8 mouse cellular contexts compared by ENCODE assay signal in the genomic region with DNA sequence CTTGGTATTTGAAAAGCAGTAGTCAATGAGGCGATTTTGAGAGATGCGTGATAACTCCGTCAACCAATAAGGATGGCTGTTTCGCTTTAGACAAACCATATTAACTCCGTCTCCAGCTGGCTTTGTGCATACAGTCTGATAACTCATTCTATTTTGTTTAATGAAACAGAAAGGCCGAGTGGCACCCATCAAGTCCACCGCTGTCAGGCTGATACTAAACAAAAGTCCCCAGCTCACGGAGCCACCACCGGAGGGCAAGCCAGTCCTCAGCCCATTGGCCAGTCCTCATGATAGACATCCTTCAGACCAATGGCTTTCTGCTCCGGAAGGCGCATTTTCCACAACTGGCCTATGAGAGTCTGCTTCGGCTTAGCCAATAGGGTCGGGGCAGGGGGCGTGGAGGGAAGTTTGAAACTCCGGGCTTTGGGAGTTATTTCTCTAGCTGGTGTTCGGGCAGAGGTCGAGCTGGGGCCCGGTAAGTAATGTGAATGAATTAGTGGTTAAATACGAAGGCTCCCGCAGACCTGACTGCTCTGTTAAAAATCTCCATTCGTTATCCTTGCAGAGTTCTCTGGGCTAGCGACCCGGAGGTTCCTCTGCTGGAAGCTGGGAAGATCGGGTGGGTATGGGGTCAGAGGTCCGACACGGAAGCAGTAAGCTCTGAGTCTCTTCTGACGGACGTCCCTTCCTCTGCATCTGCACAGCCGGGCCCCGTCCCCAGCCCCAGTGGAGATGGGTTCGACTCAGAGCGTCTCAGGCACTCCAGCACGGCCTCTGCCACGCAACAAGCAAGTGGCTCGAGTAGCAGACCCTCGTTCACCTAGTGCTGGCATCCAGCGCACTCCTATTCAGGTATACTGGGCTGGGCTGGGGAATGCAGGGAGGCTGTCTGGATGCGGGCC. TPM values are rescaled to one million over a fixed set of nuclear protein-coding genes. Genes with fewer than 3 reads are reported as not detected.
DNase-seq lines count a peak whose midpoint lies in the region; ATAC-seq and TF ChIP-seq lines count a peak whose summit lies in the region.

No protein-coding gene starts in this region.

- peaks cover 9% of the 10 kb centered on the region; the same call in 1 of the 2 replicates for H3K4me1 ChIP-seq in embryonic facial prominence, embryonic 14.5 days (ENCODE audit: control insufficient read depth, insufficient read depth, low read length)
- peaks cover 9% of the 10 kb centered on the region; the same call in 1 of the 2 replicates for H3K4me1 ChIP-seq in limb, embryonic 14.5 days (ENCODE audit: control insufficient read depth, insufficient read depth, low read length)
- H3K4me1 ChIP-seq in midbrain, postnatal 0 days (ENCODE audit: insufficient read depth, low read length), result peaks cover 4% of the 10 kb centered on the region

- peak; percentile 51 for TF ChIP-seq CTCF in midbrain, postnatal 0 days (IDR thresholded peaks at IDR 0.05)

- no peaks in the 10 kb centered on the region for H3K9me3 ChIP-seq in embryonic facial prominence, embryonic 14.5 days (ENCODE audit: control insufficient read depth, low read length)
- no peaks in the 10 kb centered on the region for H3K9me3 ChIP-seq in limb, embryonic 14.5 days (ENCODE audit: control insufficient read depth, low read length)
- no peaks in the 10 kb centered on the region for H3K9me3 ChIP-seq in midbrain, postnatal 0 days (ENCODE audit: low read length)

- H3K27me3 ChIP-seq in embryonic facial prominence, embryonic 14.5 days (replicated peaks; ENCODE audit: control insufficient read depth, insufficient read depth, low read length), result no peaks in the 10 kb centered on the region
- no peaks in the 10 kb centered on the region for H3K27me3 ChIP-seq in limb, embryonic 14.5 days (ENCODE audit: control insufficient read depth, insufficient read depth, low read length)
- H3K27me3 ChIP-seq in midbrain, postnatal 0 days (ENCODE audit: insufficient read depth, low read length), result no peaks in the 10 kb centered on the region

- no peak for TF ChIP-seq POLR2A in limb, embryonic 14.5 days (IDR thresholded peaks at IDR 0.05; ENCODE audit: borderline replicate concordance, extremely low read depth, insufficient read depth, insufficient read length)

- peak overlapping the region; percentile 95 for H3K27ac ChIP-seq in embryonic facial prominence, embryonic 14.5 days (replicated peaks; ENCODE audit: low read depth, low read length)
- peak overlapping the region; percentile 73 for H3K27ac ChIP-seq in limb, embryonic 14.5 days (replicated peaks; ENCODE audit: low read depth, low read length)
- H3K27ac ChIP-seq in midbrain, postnatal 0 days (ENCODE audit: low read depth, low read length), result peak overlapping the region; percentile 76

- peak overlapping the region; percentile 81 for H3K4me2 ChIP-seq in embryonic facial prominence, embryonic 14.5 days (ENCODE audit: low read depth, low read length)
- H3K4me2 ChIP-seq in limb, embryonic 14.5 days (replicated peaks; ENCODE audit: low read depth, low read length, severe bottlenecking), result peak overlapping the region; percentile 90
- H3K4me2 ChIP-seq in midbrain, postnatal 0 days (ENCODE audit: low read depth, low read length, poor library complexity, severe bottlenecking), result peak overlapping the region; percentile 60

- peak overlapping the region; percentile 74 for H3K9ac ChIP-seq in embryonic facial prominence, embryonic 14.5 days (ENCODE audit: low read depth, low read length)
- peak overlapping the region; percentile 65 for H3K9ac ChIP-seq in limb, embryonic 14.5 days (ENCODE audit: low read depth, low read length, severe bottlenecking)
- H3K9ac ChIP-seq in midbrain, postnatal 0 days (replicated peaks; ENCODE audit: low read length, poor library complexity, severe bottlenecking), result peak overlapping the region; percentile 5; the same call in 1 of the 2 replicates

- peak; percentile 99 for DNase-seq in 3T3-L1 (ENCODE audit: low read depth, low spot score)
- peak; percentile 64 to 84 for DNase-seq in adrenal gland, postnatal 4 days (ENCODE audit: low spot score in 2 of 2)
- DNase-seq in embryonic facial prominence, embryonic 14.5 days (ENCODE audit: low spot score), result peak; percentile 99
- peak; percentile 98 for DNase-seq in heart, adult 8-10 months (ENCODE audit: low spot score)
- peak; percentile 98 for DNase-seq in kidney, adult 9 months
- peak; percentile 98 for DNase-seq in limb, embryonic 14.5 days (ENCODE audit: low spot score)
- peak; percentile 98 for DNase-seq in midbrain, postnatal 0 days (ENCODE audit: low spot score)
- DNase-seq in spleen, postnatal 14 days (ENCODE audit: low spot score in 2 of 2), result peak; percentile 83 to 87

- peak; percentile 90 for ATAC-seq in embryonic facial prominence, embryonic 14.5 days (ENCODE audit: low read depth)
- ATAC-seq in limb, embryonic 14.5 days (ENCODE audit: low FRiP score, low read depth), result peak; percentile 83
- ATAC-seq in midbrain, postnatal 0 days (ENCODE audit: low FRiP score), result peak; percentile 92

- peaks cover 36% of the 10 kb centered on the region for H3K36me3 ChIP-seq in embryonic facial prominence, embryonic 14.5 days (ENCODE audit: control insufficient read depth, insufficient read depth, low read length)
- H3K36me3 ChIP-seq in limb, embryonic 14.5 days (ENCODE audit: control insufficient read depth, insufficient read depth, low read length), result peaks cover 45% of the 10 kb centered on the region
- H3K36me3 ChIP-seq in midbrain, postnatal 0 days (ENCODE audit: insufficient read depth, low read length), result peaks cover 10% of the 10 kb centered on the region

- H3K4me3 ChIP-seq in embryonic facial prominence, embryonic 14.5 days (ENCODE audit: low read depth, low read length), result peak overlapping the region; percentile 58
- peak overlapping the region; percentile 54 for H3K4me3 ChIP-seq in limb, embryonic 14.5 days (replicated peaks; ENCODE audit: low read length)
- H3K4me3 ChIP-seq in midbrain, postnatal 0 days (ENCODE audit: low read depth, low read length), result peak overlapping the region; percentile 61

- under 1% methylated on average over 36 of the region's 38 CpGs for WGBS in embryonic facial prominence, embryonic 14.5 days
- WGBS in limb, embryonic 14.5 days, result under 1% methylated on average over 38 of the region's 38 CpGs
- under 1% methylated on average over 38 of the region's 38 CpGs for WGBS in midbrain, postnatal 0 days

RNA-seq across cellular contexts. Expression of a gene that starts 0.7 kb away (rescaled TPM):
- total RNA-seq in adrenal gland, postnatal 4 days (2021), result 10 to 100 TPM; 50.6 to 58.6 TPM
- polyA plus RNA-seq in embryonic facial prominence, embryonic 14.5 days (2014; fragmentation: Nextera tagmentation; extraction: Ambion mirVana), result 107 and 131 TPM in 2 replicates
- 1 to 10 TPM in 1 of 4 experiments, under 1 TPM in 3; 0.14 to 1.4 (median 0.40) TPM for total RNA-seq in heart, adult 8-10 months (2022)
- 141 and 164 TPM in 2 replicates for polyA plus RNA-seq in limb, embryonic 14.5 days (2012; rRNA removed)
- polyA plus RNA-seq in limb, embryonic 14.5 days (2014; fragmentation: Nextera tagmentation; extraction: Ambion mirVana), result 128 and 146 TPM in 2 replicates
- 9.4 and 16.7 TPM in 2 replicates for total RNA-seq in midbrain, postnatal 0 days (2014; rRNA removed)
- polyA plus RNA-seq in midbrain, postnatal 0 days (2015; fragmentation: Nextera tagmentation; extraction: Ambion mirVana), result 15.0 and 16.0 TPM in 2 replicates

RNA-seq across cellular contexts. Expression of a gene that starts 0.8 kb away (rescaled TPM):
- total RNA-seq in adrenal gland, postnatal 4 days (2021), result 100 to 1,000 TPM; 141 to 148 TPM
- polyA plus RNA-seq in embryonic facial prominence, embryonic 14.5 days (2014; fragmentation: Nextera tagmentation; extraction: Ambion mirVana), result 110 and 131 TPM in 2 replicates
- total RNA-seq in heart, adult 8-10 months (2022), result 10 to 100 TPM; 72.5 to 79.7 (median 75.8) TPM
- 105 and 119 TPM in 2 replicates for polyA plus RNA-seq in limb, embryonic 14.5 days (2012; rRNA removed)
- 115 and 120 TPM in 2 replicates for polyA plus RNA-seq in limb, embryonic 14.5 days (2014; fragmentation: Nextera tagmentation; extraction: Ambion mirVana)
- total RNA-seq in midbrain, postnatal 0 days (2014; rRNA removed), result 218 and 219 TPM in 2 replicates
- polyA plus RNA-seq in midbrain, postnatal 0 days (2015; fragmentation: Nextera tagmentation; extraction: Ambion mirVana), result 201 and 214 TPM in 2 replicates

RNA-seq across cellular contexts. Expression of a gene that starts 10.0 kb away (rescaled TPM):
- 10 to 100 TPM; 13.9 to 16.3 TPM for total RNA-seq in adrenal gland, postnatal 4 days (2021)
- polyA plus RNA-seq in embryonic facial prominence, embryonic 14.5 days (2014; fragmentation: Nextera tagmentation; extraction: Ambion mirVana), result 2.9 and 3.5 TPM in 2 replicates
- 10 to 100 TPM; 11.6 to 18.4 (median 16.7) TPM for total RNA-seq in heart, adult 8-10 months (2022)
- polyA plus RNA-seq in limb, embryonic 14.5 days (2012; rRNA removed), result 1.9 and 2.3 TPM in 2 replicates
- 1.6 and 1.8 TPM in 2 replicates for polyA plus RNA-seq in limb, embryonic 14.5 days (2014; fragmentation: Nextera tagmentation; extraction: Ambion mirVana)
- total RNA-seq in midbrain, postnatal 0 days (2014; rRNA removed), result 0.52 and 0.66 TPM in 2 replicates
- 0.23 and 1.1 TPM in 2 replicates for polyA plus RNA-seq in midbrain, postnatal 0 days (2015; fragmentation: Nextera tagmentation; extraction: Ambion mirVana)

RNA-seq across cellular contexts. Expression of a gene that starts 16.0 kb away (rescaled TPM):
- total RNA-seq in adrenal gland, postnatal 4 days (2021), result 100 to 1,000 TPM; 422 to 439 TPM
- polyA plus RNA-seq in embryonic facial prominence, embryonic 14.5 days (2014; fragmentation: Nextera tagmentation; extraction: Ambion mirVana), result 861 and 874 TPM in 2 replicates
- total RNA-seq in heart, adult 8-10 months (2022), result 1,000 to 10,000 TPM in 1 of 4 experiments, 100 to 1,000 TPM in 3; 893 to 1,022 (median 969) TPM
- 636 and 744 TPM in 2 replicates for polyA plus RNA-seq in limb, embryonic 14.5 days (2012; rRNA removed)
- polyA plus RNA-seq in limb, embryonic 14.5 days (2014; fragmentation: Nextera tagmentation; extraction: Ambion mirVana), result 808 and 825 TPM in 2 replicates
- 392 and 419 TPM in 2 replicates for total RNA-seq in midbrain, postnatal 0 days (2014; rRNA removed)
- 415 and 480 TPM in 2 replicates for polyA plus RNA-seq in midbrain, postnatal 0 days (2015; fragmentation: Nextera tagmentation; extraction: Ambion mirVana)

RNA-seq across cellular contexts. Expression of a gene that starts 21.6 kb away (rescaled TPM):
- 10 to 100 TPM; 18.7 to 19.2 TPM for total RNA-seq in adrenal gland, postnatal 4 days (2021)
- polyA plus RNA-seq in embryonic facial prominence, embryonic 14.5 days (2014; fragmentation: Nextera tagmentation; extraction: Ambion mirVana), result 9.1 and 10.0 TPM in 2 replicates
- total RNA-seq in heart, adult 8-10 months (2022), result 1 to 10 TPM; 2.0 to 5.8 (median 3.2) TPM
- 9.8 and 11.1 TPM in 2 replicates for polyA plus RNA-seq in limb, embryonic 14.5 days (2012; rRNA removed)
- polyA plus RNA-seq in limb, embryonic 14.5 days (2014; fragmentation: Nextera tagmentation; extraction: Ambion mirVana), result 8.9 and 10.8 TPM in 2 replicates
- total RNA-seq in midbrain, postnatal 0 days (2014; rRNA removed), result 5.9 and 9.3 TPM in 2 replicates
- polyA plus RNA-seq in midbrain, postnatal 0 days (2015; fragmentation: Nextera tagmentation; extraction: Ambion mirVana), result 10.2 and 10.9 TPM in 2 replicates

Comparison
In these comparisons a context has a peak if more than half of its experiments do, and no peak if none do; other contexts are left out.
1. Peak in every context shown above with its lines: DNase-seq, ATAC-seq, H3K4me3 ChIP-seq and H3K27ac ChIP-seq.
2. H3K9ac ChIP-seq: peak in every context shown above with its lines; median percentile 74 in embryonic facial prominence, embryonic 14.5 days; 65 in limb, embryonic 14.5 days; 5 in midbrain, postnatal 0 days.